Mouse (Mus musculus) hindbrain, embryonic 10.5 days (tissue): ENCODE measurements at regions not wholly inside any gene's neighbourhood (a gene's known extent, or its start where the extent isn't known, plus 50 kb on each side); places are given as distances from the start of the nearest gene placed in this dataset.

Source experiments
- DNase-seq: peaks from one replicate; pipeline ENCODE4 v3.0.0-alpha.2; 2017; ENCODE audit warnings: low spot score
- H3K27ac ChIP-seq: fragments of 300-500 bp; sonication (generic); 2 replicates; pipeline ENCODE4 v1.5.1; 2016; ENCODE audit warnings: mild to moderate bottlenecking, moderate library complexity
- H3K27me3 ChIP-seq: fragments of 300-500 bp; sonication (generic); 2 replicates; pipeline ENCODE4 v1.6.1; 2016; ENCODE audit warnings: mild to moderate bottlenecking; ENCODE audit not compliant: poor library complexity, insufficient read depth, severe bottlenecking
- H3K36me3 ChIP-seq: fragments of 300-500 bp; sonication (generic); 2 replicates; pipeline ENCODE4 v1.6.1; 2016; ENCODE audit warnings: mild to moderate bottlenecking, moderate library complexity
- H3K4me1 ChIP-seq: fragments of 300-500 bp; sonication (generic); replicated peaks from 2 replicates; pipeline ENCODE4 v1.6.1; 2016; ENCODE audit warnings: mild to moderate bottlenecking
- H3K4me3 ChIP-seq: fragments of 300-500 bp; sonication (generic); 2 replicates; pipeline ENCODE4 v1.5.1; 2016; ENCODE audit warnings: mild to moderate bottlenecking, moderate library complexity
- H3K9me3 ChIP-seq: fragments of 300-500 bp; sonication (generic); 2 replicates; pipeline ENCODE4 v1.6.1; 2016; ENCODE audit warnings: mild to moderate bottlenecking, moderate library complexity
- WGBS: fragments of 180-500 bp; shearing (Covaris S2); methylation state at CpG from one replicate; pipeline ENCODE4 v1.1.7; 2016; 5-methylcytosine and 5-hydroxymethylcytosine counted together

GRCm38 (mm10) chr13:46096968-46097367 is 132.2 kb upstream of the Atxn1 start:
- Histone ChIP-seq H3K9me3 (no peaks in the 10 kb centered on the region), H3K4me3 (no peak overlapping the region), H3K27ac (no peak overlapping the region), H3K4me1 (peaks cover 4% of the 10 kb centered on the region; the same call in 1 of the 2 replicates), H3K27me3 (no peaks in the 10 kb centered on the region), H3K36me3 (no peaks in the 10 kb centered on the region)
- WGBS, result 11% methylated on average over 5 of the region's 5 CpGs
- peak; percentile 78 for DNase-seq

GRCm38 (mm10) chr13:46096416-46096815 is 131.6 kb upstream of the Atxn1 start:
- Histone ChIP-seq H3K27ac (no peak overlapping the region), H3K4me3 (no peak overlapping the region), H3K27me3 (no peaks in the 10 kb centered on the region), H3K4me1 (peaks cover 4% of the 10 kb centered on the region; the same call in 1 of the 2 replicates), H3K9me3 (no peaks in the 10 kb centered on the region), H3K36me3 (no peaks in the 10 kb centered on the region)
- 75% methylated on average over 8 of the region's 8 CpGs for WGBS
- no peak for DNase-seq

DNA sequence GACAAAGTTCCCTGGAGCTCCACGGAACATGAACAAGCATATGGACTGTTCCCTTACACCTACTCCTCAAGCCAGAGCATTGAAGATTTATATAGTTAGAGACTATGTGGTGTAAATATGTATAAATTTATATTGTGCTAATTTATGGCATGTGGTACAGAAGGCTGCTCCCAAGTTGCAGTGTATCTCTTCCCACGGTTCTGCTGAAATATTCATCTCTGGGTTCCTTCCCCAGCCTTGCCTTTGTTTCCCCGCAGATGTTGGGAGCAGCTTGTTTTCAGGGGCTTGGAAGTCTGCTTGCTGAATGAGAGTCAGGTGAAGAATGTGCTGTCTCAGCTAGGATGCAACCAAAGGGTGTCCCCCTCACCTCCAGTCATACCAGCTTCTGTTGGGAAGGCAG is 128.0 kb upstream of the Atxn1 start:
- no peak overlapping the region for H3K27ac ChIP-seq
- H3K36me3 ChIP-seq, result no peaks in the 10 kb centered on the region
- peaks cover 4% of the 10 kb centered on the region; the same call in 1 of the 2 replicates for H3K4me1 ChIP-seq
- H3K9me3 ChIP-seq, result 0 out of 2 replicates have a peak, but pooled peaks cover 13% of the 10 kb centered on the region
- no peaks in the 10 kb centered on the region for H3K27me3 ChIP-seq
- H3K4me3 ChIP-seq, result no peak overlapping the region
- DNase-seq, result no peak
- WGBS, result 91% methylated on average over 3 of the region's 3 CpGs

DNA sequence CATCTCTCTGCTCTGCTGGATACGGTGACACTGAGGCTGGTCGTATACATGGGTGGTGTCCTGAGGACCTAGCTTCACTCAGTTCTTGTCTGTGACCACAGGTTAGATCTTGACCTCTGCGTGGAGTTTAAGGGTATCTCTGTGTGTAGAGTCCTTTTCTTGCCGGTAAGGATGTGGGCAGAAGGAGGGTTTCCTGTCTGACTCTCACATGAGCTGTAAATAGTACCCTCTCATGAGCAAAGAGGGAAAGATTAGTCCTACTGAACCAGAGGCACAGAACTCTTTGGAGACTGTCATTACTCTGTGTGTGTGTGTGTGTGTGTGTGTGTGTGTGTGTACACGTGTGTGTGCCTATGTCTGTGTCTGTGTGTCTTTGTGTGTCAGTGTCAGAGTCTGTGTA is 126.3 kb upstream of the Atxn1 start:
- no peak overlapping the region for H3K4me3 ChIP-seq
- 88% methylated on average over 5 of the region's 5 CpGs for WGBS
- no peaks in the 10 kb centered on the region for H3K27me3 ChIP-seq
- DNase-seq, result no peak
- H3K9me3 ChIP-seq, result 0 out of 2 replicates have a peak, but pooled peaks cover 13% of the 10 kb centered on the region
- H3K36me3 ChIP-seq, result no peaks in the 10 kb centered on the region
- H3K27ac ChIP-seq, result no peak overlapping the region
- H3K4me1 ChIP-seq, result no peaks in the 10 kb centered on the region

GRCm38 (mm10) chr13:46088237-46088636 is 123.4 kb upstream of the Atxn1 start:
- H3K4me1 ChIP-seq, result no peaks in the 10 kb centered on the region
- WGBS, result 85% methylated on average over 3 of the region's 3 CpGs
- no peak overlapping the region for H3K4me3 ChIP-seq
- no peak for DNase-seq
- no peak overlapping the region for H3K27ac ChIP-seq
- no peaks in the 10 kb centered on the region for H3K36me3 ChIP-seq
- H3K9me3 ChIP-seq, result 0 out of 2 replicates have a peak, but pooled peaks cover 13% of the 10 kb centered on the region
- no peaks in the 10 kb centered on the region for H3K27me3 ChIP-seq

GRCm38 (mm10) chr13:46087663-46088062 is 122.9 kb upstream of the Atxn1 start:
- H3K27me3 ChIP-seq, result no peaks in the 10 kb centered on the region
- WGBS, result 93% methylated on average over 4 of the region's 4 CpGs
- no peak for DNase-seq
- H3K9me3 ChIP-seq, result 0 out of 2 replicates have a peak, but pooled peaks cover 13% of the 10 kb centered on the region
- no peaks in the 10 kb centered on the region for H3K36me3 ChIP-seq
- no peaks in the 10 kb centered on the region for H3K4me1 ChIP-seq
- H3K4me3 ChIP-seq, result no peak overlapping the region
- no peak overlapping the region for H3K27ac ChIP-seq

DNA sequence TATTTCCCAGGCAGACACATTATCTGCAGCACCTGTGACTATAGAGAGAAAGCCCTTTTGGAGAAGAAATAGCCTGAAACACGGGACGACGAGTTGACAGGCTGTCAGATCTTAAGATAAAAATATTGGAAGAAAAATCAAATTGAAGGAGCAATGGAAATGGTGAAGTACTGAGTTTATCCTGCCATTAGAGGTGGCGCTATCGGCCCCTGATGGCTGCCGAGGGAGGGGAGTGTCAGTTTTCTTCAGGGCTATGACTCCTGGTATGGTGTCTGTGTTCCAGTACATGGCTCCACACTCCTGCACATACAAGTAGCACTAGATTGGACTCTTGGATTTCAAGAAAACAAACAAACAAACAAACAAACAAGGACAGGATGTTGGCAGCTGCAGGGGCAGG is 112.1 kb upstream of the Atxn1 start:
- Histone ChIP-seq H3K27me3 (no peaks in the 10 kb centered on the region), H3K9me3 (no peaks in the 10 kb centered on the region), H3K4me1 (no peaks in the 10 kb centered on the region), H3K4me3 (no peak overlapping the region), H3K36me3 (no peaks in the 10 kb centered on the region), H3K27ac (no peak overlapping the region)
- no peak for DNase-seq
- 84% methylated on average over 6 of the region's 6 CpGs for WGBS

DNA sequence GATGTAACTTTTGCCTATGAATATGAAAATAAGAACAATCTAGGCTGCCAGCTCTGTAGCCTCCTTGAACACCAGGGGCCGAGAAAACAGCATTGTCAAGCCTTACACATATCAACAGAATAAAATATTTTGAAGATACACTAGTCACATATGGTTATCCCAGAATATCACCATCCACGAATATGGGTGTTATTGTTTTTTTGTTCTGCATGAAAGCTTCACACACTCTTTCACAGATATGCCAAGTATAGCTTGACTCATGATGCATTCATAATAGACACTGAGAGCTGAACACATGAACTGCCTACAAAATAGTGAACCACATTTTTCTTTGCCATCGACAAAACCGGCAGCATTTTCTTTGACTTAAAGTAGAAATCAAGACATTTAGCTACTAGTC is 106.9 kb upstream of the Atxn1 start:
- Histone ChIP-seq H3K36me3 (no peaks in the 10 kb centered on the region), H3K4me3 (no peak overlapping the region), H3K9me3 (no peaks in the 10 kb centered on the region), H3K27me3 (no peaks in the 10 kb centered on the region), H3K27ac (no peak overlapping the region), H3K4me1 (peaks cover 8% of the 10 kb centered on the region)
- DNase-seq, result no peak
- WGBS, result 90% methylated on average over 4 of the region's 4 CpGs

DNA sequence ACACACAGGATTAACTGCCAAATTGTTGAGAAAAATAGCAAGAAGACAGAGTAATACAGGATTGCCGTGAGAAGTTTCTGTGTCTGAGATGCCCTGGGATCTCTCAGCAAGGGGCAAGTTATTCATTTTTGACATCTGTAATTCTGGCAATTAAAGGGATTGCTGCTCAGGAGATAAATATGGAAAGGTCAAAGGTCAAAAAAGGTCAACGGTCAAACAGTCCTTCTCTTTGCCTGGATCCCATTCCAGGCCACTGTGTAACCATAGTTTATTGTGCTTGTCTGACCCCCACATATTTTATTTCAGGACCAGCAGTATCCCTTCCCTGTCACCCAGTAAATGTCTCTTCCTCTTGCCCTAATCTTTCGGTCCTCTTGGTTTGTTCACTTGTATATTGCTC is 104.8 kb upstream of the Atxn1 start:
- Histone ChIP-seq H3K9me3 (no peaks in the 10 kb centered on the region), H3K27me3 (no peaks in the 10 kb centered on the region), H3K27ac (no peak overlapping the region), H3K4me3 (no peak overlapping the region), H3K36me3 (no peaks in the 10 kb centered on the region), H3K4me1 (peaks cover 8% of the 10 kb centered on the region)
- DNase-seq, result no peak
- 60% methylated on average over 3 of the region's 3 CpGs for WGBS

- Histone ChIP-seq H3K27me3 (no peaks in the 10 kb centered on the region), H3K4me3 (no peak overlapping the region), H3K9me3 (no peaks in the 10 kb centered on the region), H3K27ac (no peak overlapping the region), H3K36me3 (no peaks in the 10 kb centered on the region), H3K4me1 (no peaks in the 10 kb centered on the region)
- 92% methylated on average over 7 of the region's 7 CpGs for WGBS
- DNase-seq, result no peak
Observed at GRCm38 (mm10) chr13:46062758-46063157, 98.0 kb upstream of the Atxn1 start.

DNA sequence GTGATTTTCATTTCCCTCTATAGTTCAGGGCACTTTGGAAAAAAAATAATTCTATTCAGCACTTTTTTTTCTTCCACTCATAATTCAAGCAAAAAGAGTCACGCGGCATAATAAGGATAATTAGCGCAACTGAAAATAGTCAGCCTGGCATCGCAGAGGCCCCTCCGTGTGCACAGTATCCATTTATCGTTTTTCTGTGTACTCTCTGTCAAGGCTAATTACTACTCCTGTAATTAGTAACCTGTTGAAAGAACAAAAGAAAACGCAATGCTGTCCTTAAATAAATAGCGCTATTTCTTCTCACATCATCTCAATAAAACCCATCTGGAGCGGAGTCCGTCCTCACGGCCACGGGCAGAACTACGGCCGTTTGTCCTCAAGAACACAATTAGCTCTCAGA is 95.1 kb upstream of the Atxn1 start:
- Histone ChIP-seq H3K4me3 (no peak overlapping the region), H3K36me3 (no peaks in the 10 kb centered on the region), H3K27ac (no peak overlapping the region), H3K27me3 (no peaks in the 10 kb centered on the region), H3K4me1 (no peaks in the 10 kb centered on the region), H3K9me3 (no peaks in the 10 kb centered on the region)
- DNase-seq, result no peak
- 95% methylated on average over 14 of the region's 14 CpGs for WGBS

GRCm38 (mm10) chr13:46058862-46059261 is 94.1 kb upstream of the Atxn1 start:
- no peak for DNase-seq
- 65% methylated on average over 7 of the region's 7 CpGs for WGBS
- H3K4me1 ChIP-seq, result no peaks in the 10 kb centered on the region
- no peak overlapping the region for H3K4me3 ChIP-seq
- H3K9me3 ChIP-seq, result no peaks in the 10 kb centered on the region
- no peaks in the 10 kb centered on the region for H3K36me3 ChIP-seq
- H3K27me3 ChIP-seq, result no peaks in the 10 kb centered on the region
- H3K27ac ChIP-seq, result no peak overlapping the region

DNA sequence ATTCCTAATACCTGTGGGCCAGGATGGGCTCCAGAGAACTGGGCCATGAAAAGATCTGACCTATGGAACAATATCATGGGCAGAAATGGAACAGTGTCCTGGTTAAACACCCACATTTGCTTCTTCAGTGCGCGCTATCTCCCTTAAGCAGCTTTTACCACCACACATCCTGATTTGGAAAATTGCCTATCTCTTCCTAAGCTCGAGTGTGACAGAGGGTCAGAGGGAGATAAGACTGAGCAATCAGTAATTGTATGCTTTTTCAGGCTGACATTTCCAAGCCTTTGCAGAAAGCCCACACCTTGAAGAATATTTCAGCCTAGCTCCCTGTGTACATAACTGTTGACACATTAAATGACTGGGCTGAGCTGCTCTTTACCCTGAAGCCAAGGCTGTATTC is 93.5 kb upstream of the Atxn1 start:
- Histone ChIP-seq H3K36me3 (no peaks in the 10 kb centered on the region), H3K27me3 (no peaks in the 10 kb centered on the region), H3K4me1 (no peaks in the 10 kb centered on the region), H3K4me3 (no peak overlapping the region), H3K27ac (no peak overlapping the region), H3K9me3 (no peaks in the 10 kb centered on the region)
- WGBS, result 94% methylated on average over 3 of the region's 3 CpGs
- no peak for DNase-seq

GRCm38 (mm10) chr13:46055410-46055809 is 90.6 kb upstream of the Atxn1 start:
- no peak overlapping the region for H3K27ac ChIP-seq
- H3K4me1 ChIP-seq, result no peaks in the 10 kb centered on the region
- DNase-seq, result no peak
- H3K9me3 ChIP-seq, result no peaks in the 10 kb centered on the region
- WGBS, result 83% methylated on average over 3 of the region's 3 CpGs
- no peaks in the 10 kb centered on the region for H3K27me3 ChIP-seq
- no peak overlapping the region for H3K4me3 ChIP-seq
- no peaks in the 10 kb centered on the region for H3K36me3 ChIP-seq
